Mouse (Mus musculus): ENCODE measurements around the gene Lrp2. TPM values are rescaled to one million over a fixed set of nuclear protein-coding genes. Genes with fewer than 3 reads are reported as not detected.

Gene Lrp2
- total and polyA plus RNA-seq, 3 experiments = 0.01 TPM; not detected in 2

DNA sequence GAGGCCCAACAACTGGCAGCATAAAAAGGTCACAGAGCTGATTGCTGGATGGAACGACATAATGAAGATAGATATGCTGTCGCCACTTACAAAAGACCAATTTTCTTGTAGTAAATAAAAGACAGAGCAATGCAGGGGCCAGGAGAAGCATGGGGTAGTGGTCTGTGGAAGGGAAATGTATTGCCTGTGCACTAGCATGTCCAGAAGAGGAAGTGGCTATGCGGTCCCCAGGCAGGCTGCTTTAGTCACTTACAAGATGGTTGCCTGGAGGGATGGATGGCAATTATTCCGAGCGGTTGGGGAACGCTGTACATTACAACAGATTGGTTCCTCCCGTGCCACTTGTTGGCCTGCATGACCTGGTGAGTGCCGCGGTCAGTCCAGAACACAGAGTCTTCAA is 85.5 kb downstream of the Lrp2 start:
- Histone ChIP-seq H3K79me2 (ENCODE audit: control insufficient read depth, insufficient read depth, low read length, poor library complexity) (no peaks in the 10 kb centered on the region), H3K27ac (ENCODE audit: control insufficient read depth, low read depth, low read length) (no peak overlapping the region), H3K9me3 (replicated peaks; ENCODE audit: insufficient read depth, low read length) (no peaks in the 10 kb centered on the region), H3K4me1 (ENCODE audit: control insufficient read depth in 1 of 2, insufficient read depth in 2 of 2, low read length in 2 of 2) (no peaks in the 10 kb centered on the region), H3K36me3 (ENCODE audit: control insufficient read depth in 1 of 2, insufficient read depth in 2 of 2, low read length in 2 of 2) (no peaks in the 10 kb centered on the region), H3K27me3 (ENCODE audit: control insufficient read depth in 1 of 2, insufficient read depth in 2 of 2, low read length in 2 of 2) (no peaks in the 10 kb centered on the region), H3K4me3 (ENCODE audit: control insufficient read depth in 1 of 2, insufficient read depth in 1 of 2, low read depth in 2 of 2, low read length in 2 of 2) (no peak overlapping the region), H3K9ac (ENCODE audit: control insufficient read depth, low read depth, low read length, poor library complexity, severe bottlenecking) (no peak overlapping the region)
- no peak for TF ChIP-seq MAFK (IDR thresholded peaks at IDR 0.05; ENCODE audit: borderline replicate concordance, low read depth, low read length)
- no peak for TF ChIP-seq USF2 (IDR thresholded peaks at IDR 0.05; ENCODE audit: borderline replicate concordance in 1 of 2, insufficient read depth in 1 of 2, low read depth in 1 of 2, low read length in 2 of 2)
- no peak for TF ChIP-seq SIN3A (IDR thresholded peaks at IDR 0.05; ENCODE audit: low read length)
- TF ChIP-seq ZNF384 (IDR thresholded peaks at IDR 0.05; ENCODE audit: low read depth, low read length) = no peak
- TF ChIP-seq GATA1 (IDR thresholded peaks at IDR 0.05; ENCODE audit: low read depth, low read length) = no peak
- TF ChIP-seq POLR2AphosphoS2 (IDR thresholded peaks at IDR 0.05; ENCODE audit: low read length) = no peak
- no peak for TF ChIP-seq POLR2A (IDR thresholded peaks at IDR 0.05; ENCODE audit: control insufficient read depth in 1 of 2, insufficient read depth in 1 of 2, low read depth in 1 of 2, low read length in 2 of 2, poor library complexity in 1 of 2)
- TF ChIP-seq ZMIZ1 (IDR thresholded peaks at IDR 0.05; ENCODE audit: low read depth, low read length) = no peak
- TF ChIP-seq BHLHE40 (IDR thresholded peaks at IDR 0.05; ENCODE audit: borderline replicate concordance, low read depth, low read length) = no peak
- DNase-seq (ENCODE audit: low read depth, low spot score) = no peak

DNA sequence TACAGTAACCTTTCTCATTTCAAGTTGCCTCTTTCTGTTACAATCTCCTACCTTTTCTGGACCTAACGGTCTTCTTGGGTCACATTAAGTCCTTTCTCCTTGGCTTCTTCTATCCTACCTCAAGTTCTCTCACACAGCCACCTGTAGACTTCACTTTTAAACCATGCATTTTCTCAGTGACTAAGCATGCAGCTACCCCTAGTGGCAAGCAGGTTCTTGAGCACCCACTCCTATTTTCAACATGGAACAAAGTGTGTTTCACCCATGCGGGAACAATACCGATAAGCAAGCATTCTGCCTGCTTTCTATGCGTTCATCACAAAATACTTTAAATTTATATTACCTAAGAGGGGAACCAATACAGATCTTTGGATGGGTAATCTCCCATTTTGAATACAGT is 92.7 kb downstream of the Lrp2 start:
- H3K36me3 ChIP-seq (ENCODE audit: control insufficient read depth in 1 of 2, insufficient read depth in 2 of 2, low read length in 2 of 2) = no peaks in the 10 kb centered on the region
- no peaks in the 10 kb centered on the region for H3K4me1 ChIP-seq (ENCODE audit: control insufficient read depth in 1 of 2, insufficient read depth in 2 of 2, low read length in 2 of 2)
- no peak overlapping the region for H3K27ac ChIP-seq (ENCODE audit: control insufficient read depth, low read depth, low read length)
- DNase-seq (ENCODE audit: low read depth, low spot score) = no peak
- H3K9me3 ChIP-seq (replicated peaks; ENCODE audit: insufficient read depth, low read length) = no peaks in the 10 kb centered on the region
- no peaks in the 10 kb centered on the region for H3K27me3 ChIP-seq (ENCODE audit: control insufficient read depth in 1 of 2, insufficient read depth in 2 of 2, low read length in 2 of 2)
- no peaks in the 10 kb centered on the region for H3K79me2 ChIP-seq (ENCODE audit: control insufficient read depth, insufficient read depth, low read length, poor library complexity)
- H3K4me3 ChIP-seq (ENCODE audit: control insufficient read depth in 1 of 2, insufficient read depth in 1 of 2, low read depth in 2 of 2, low read length in 2 of 2) = no peak overlapping the region
- H3K9ac ChIP-seq (ENCODE audit: control insufficient read depth, low read depth, low read length, poor library complexity, severe bottlenecking) = no peak overlapping the region
- no peak for TF ChIP-seq ZMIZ1 (IDR thresholded peaks at IDR 0.05; ENCODE audit: low read depth, low read length)
- no peak for TF ChIP-seq POLR2A (IDR thresholded peaks at IDR 0.05; ENCODE audit: control insufficient read depth in 1 of 2, insufficient read depth in 1 of 2, low read depth in 1 of 2, low read length in 2 of 2, poor library complexity in 1 of 2)
- TF ChIP-seq ZNF384 (IDR thresholded peaks at IDR 0.05; ENCODE audit: low read depth, low read length) = no peak
- no peak for TF ChIP-seq SMC3 (IDR thresholded peaks at IDR 0.05; ENCODE audit: low read depth, low read length)
- no peak for TF ChIP-seq ZKSCAN1 (IDR thresholded peaks at IDR 0.05; ENCODE audit: low read depth, low read length)
- TF ChIP-seq UBTF (IDR thresholded peaks at IDR 0.05; ENCODE audit: borderline replicate concordance, insufficient read depth, low read depth, low read length) = no peak

DNA sequence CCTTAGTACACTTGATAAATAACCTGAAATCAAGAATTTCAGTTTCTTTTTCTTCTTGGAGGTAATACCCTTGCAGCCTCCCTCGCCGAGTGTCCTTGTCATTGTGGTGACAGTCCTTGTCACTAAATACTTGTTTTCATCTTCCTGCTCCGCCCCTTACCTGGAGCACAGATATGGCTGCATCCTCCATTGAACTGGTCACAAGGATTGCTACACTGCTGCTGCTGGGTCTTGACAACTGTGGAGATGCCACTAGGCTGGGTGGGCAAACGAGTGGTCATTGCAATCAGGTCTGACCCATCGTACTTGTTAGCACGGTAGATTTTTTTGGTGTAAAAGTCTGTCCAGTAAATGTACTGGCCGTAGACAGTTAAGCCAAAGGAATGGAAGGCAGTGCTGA is 104.9 kb downstream of the Lrp2 start:
- no peak for DNase-seq (ENCODE audit: low read depth, low spot score)
- Histone ChIP-seq H3K9ac (ENCODE audit: control insufficient read depth, low read depth, low read length, poor library complexity, severe bottlenecking) (no peak overlapping the region), H3K4me1 (ENCODE audit: control insufficient read depth in 1 of 2, insufficient read depth in 2 of 2, low read length in 2 of 2) (no peaks in the 10 kb centered on the region), H3K9me3 (replicated peaks; ENCODE audit: insufficient read depth, low read length) (no peaks in the 10 kb centered on the region), H3K27me3 (ENCODE audit: control insufficient read depth in 1 of 2, insufficient read depth in 2 of 2, low read length in 2 of 2) (no peaks in the 10 kb centered on the region), H3K36me3 (ENCODE audit: control insufficient read depth in 1 of 2, insufficient read depth in 2 of 2, low read length in 2 of 2) (no peaks in the 10 kb centered on the region), H3K79me2 (ENCODE audit: control insufficient read depth, insufficient read depth, low read length, poor library complexity) (no peaks in the 10 kb centered on the region), H3K4me3 (ENCODE audit: control insufficient read depth in 1 of 2, insufficient read depth in 1 of 2, low read depth in 2 of 2, low read length in 2 of 2) (no peak overlapping the region), H3K27ac (ENCODE audit: control insufficient read depth, low read depth, low read length) (no peak overlapping the region)
- TF ChIP-seq MAX (IDR thresholded peaks at IDR 0.05; ENCODE audit: low read length) = no peak
- TF ChIP-seq ZNF384 (IDR thresholded peaks at IDR 0.05; ENCODE audit: low read depth, low read length) = no peak
- TF ChIP-seq ELF1 (IDR thresholded peaks at IDR 0.05; ENCODE audit: low read depth, low read length) = no peak
- TF ChIP-seq MEF2A (IDR thresholded peaks at IDR 0.05; ENCODE audit: extremely low read depth, insufficient replicate concordance, low read depth, low read length, poor library complexity, severe bottlenecking) = no peak
- no peak for TF ChIP-seq TAL1 (IDR thresholded peaks at IDR 0.05; ENCODE audit: low read length)
- TF ChIP-seq TCF12 (IDR thresholded peaks at IDR 0.05; ENCODE audit: low read depth, low read length) = no peak
- TF ChIP-seq RCOR1 (IDR thresholded peaks at IDR 0.05; ENCODE audit: low read depth, low read length) = no peak
- no peak for TF ChIP-seq SIN3A (IDR thresholded peaks at IDR 0.05; ENCODE audit: low read length)
- TF ChIP-seq RAD21 (IDR thresholded peaks at IDR 0.05; ENCODE audit: low read depth, low read length) = no peak
- no peak for TF ChIP-seq TBP (IDR thresholded peaks at IDR 0.05; ENCODE audit: low read depth, low read length)
- TF ChIP-seq EP300 (IDR thresholded peaks at IDR 0.05; ENCODE audit: low read depth in 1 of 2, low read length in 2 of 2) = no peak
- TF ChIP-seq E2F4 (IDR thresholded peaks at IDR 0.05; ENCODE audit: borderline replicate concordance, low read depth, low read length) = no peak
- no peak for TF ChIP-seq USF1 (IDR thresholded peaks at IDR 0.05; ENCODE audit: low read depth, low read length)
- TF ChIP-seq NELFE (IDR thresholded peaks at IDR 0.05; ENCODE audit: low read depth, low read length) = no peak
- no peak for TF ChIP-seq POLR2AphosphoS5 (IDR thresholded peaks at IDR 0.05; ENCODE audit: borderline replicate concordance, low read depth, low read length)
- no peak for TF ChIP-seq HCFC1 (IDR thresholded peaks at IDR 0.05; ENCODE audit: low read depth, low read length)

Measured in MEL (cell line).